Mouse (Mus musculus): Measurements from ENCODE around the gene D630003M21Rik.

- TF ChIP-seq CTCF (IDR thresholded peaks at IDR 0.05; ENCODE audit: low read depth) (no peak), EP300 (optimal IDR thresholded peaks at IDR 0.05) (no peak)
Observed at GRCm38 (mm10) chr2:158236698-158237097, 7.7 kb upstream of the D630003M21Rik start.
